ENCODE assay signal across 8 mouse cellular contexts in genomic region chr9:108296453-108297355, GRCm38 (mm10). TPM values are rescaled to one million over a fixed set of nuclear protein-coding genes. Genes with fewer than 3 reads are reported as not detected.
A peak's percentile ranks its signal among the peaks of the same experiment; 100 is the strongest.
DNase-seq lines count a peak whose midpoint lies in the region; ATAC-seq and TF ChIP-seq lines count a peak whose summit lies in the region.

Gene Amt (plus strand): TSS chr9:108296853.

- peak; percentile 18 for DNase-seq in adrenal gland, postnatal 10 days
- no peak for DNase-seq in adrenal gland, adult (ENCODE audit: inconsistent age in 2 of 2, low spot score in 1 of 2)
- DNase-seq in ES-E14 (ENCODE audit: low read depth, low spot score): peak; percentile 98
- DNase-seq in kidney, adult 2 months: peak; percentile 96
- DNase-seq in liver, adult 2 months (ENCODE audit: extremely low read depth, low read depth, low spot score): peak; percentile 93
- DNase-seq in gastrocnemius, postnatal 10 days: no peak

- 20% methylated on average over 18 of the region's 18 CpGs for WGBS in embryonic facial prominence, embryonic 15.5 days
- 23% methylated on average over 18 of the region's 18 CpGs for WGBS in kidney, adult 2 months
- 16% methylated on average over 18 of the region's 18 CpGs for WGBS in liver, adult 2 months
- 20% methylated on average over 18 of the region's 18 CpGs for WGBS in neural tube, embryonic 14.5 days

- no peak for TF ChIP-seq CTCF in kidney, adult 2 months (conservative IDR thresholded peaks at IDR 0.05; ENCODE audit: insufficient read depth, insufficient read length, low read depth, low read length)
- TF ChIP-seq CTCF in liver, adult 2 months (IDR thresholded peaks at IDR 0.05; ENCODE audit: low read depth, low read length): no peak

- peak within 1 kb of the TSS; percentile 67 for H3K9ac ChIP-seq in ES-E14 (ENCODE audit: insufficient read depth, low read depth, low read length, poor library complexity, severe bottlenecking)
- no peak within 1 kb of the TSS for H3K9ac ChIP-seq in embryonic facial prominence, embryonic 15.5 days
- peak within 1 kb of the TSS; percentile 57 for H3K9ac ChIP-seq in liver, adult 2 months (ENCODE audit: low read depth, low read length)
- no peak within 1 kb of the TSS for H3K9ac ChIP-seq in neural tube, embryonic 14.5 days (replicated peaks; ENCODE audit: low read depth, low read length)

- H3K79me2 ChIP-seq in liver, adult 2 months (ENCODE audit: control insufficient read depth, insufficient read depth, low read length): peaks cover 7% of the 10 kb centered on the region; the same call in 1 of the 2 replicates

- peaks cover 15% of the 10 kb centered on the region for H3K36me3 ChIP-seq in ES-E14 (ENCODE audit: control insufficient read depth, insufficient read depth, low read length, poor library complexity, severe bottlenecking)
- peaks cover 25% of the 10 kb centered on the region for H3K36me3 ChIP-seq in embryonic facial prominence, embryonic 15.5 days
- no peaks in the 10 kb centered on the region for H3K36me3 ChIP-seq in kidney, adult 2 months (ENCODE audit: control insufficient read depth, insufficient read depth, low read length)
- 0 out of 2 replicates have a peak, but pooled peaks cover 2% of the 10 kb centered on the region for H3K36me3 ChIP-seq in liver, adult 2 months (ENCODE audit: control insufficient read depth, insufficient read depth, low read length)
- H3K36me3 ChIP-seq in neural tube, embryonic 14.5 days (ENCODE audit: control insufficient read depth, insufficient read depth, low read length): peaks cover 32% of the 10 kb centered on the region

- no peak for ATAC-seq in embryonic facial prominence, embryonic 15.5 days (ENCODE audit: insufficient number of reproducible peaks, low FRiP score, low TSS enrichment, low read depth)
- ATAC-seq in neural tube, embryonic 14.5 days (ENCODE audit: low read depth): peak; percentile 42; the same call in 1 of the 2 replicates

- H3K9me3 ChIP-seq in ES-E14 (ENCODE audit: control insufficient read depth, insufficient read depth, low read depth, low read length): no peaks in the 10 kb centered on the region
- no peaks in the 10 kb centered on the region for H3K9me3 ChIP-seq in embryonic facial prominence, embryonic 15.5 days (replicated peaks)
- no peaks in the 10 kb centered on the region for H3K9me3 ChIP-seq in neural tube, embryonic 14.5 days (ENCODE audit: control insufficient read depth, low read length)

- no peaks in the 10 kb centered on the region for H3K27me3 ChIP-seq in embryonic facial prominence, embryonic 15.5 days
- no peaks in the 10 kb centered on the region for H3K27me3 ChIP-seq in kidney, adult 2 months (replicated peaks; ENCODE audit: control insufficient read depth, insufficient read depth, low read length)
- H3K27me3 ChIP-seq in liver, adult 2 months (ENCODE audit: control insufficient read depth, insufficient read depth, low read length): no peaks in the 10 kb centered on the region
- no peaks in the 10 kb centered on the region for H3K27me3 ChIP-seq in neural tube, embryonic 14.5 days (ENCODE audit: control insufficient read depth, insufficient read depth, low read length)

- in situ Hi-C loops in ES-E14 (cut with MboI; ENCODE audit: low sequenced_read_pairs in 2 of 2, unreplicated experiment in 2 of 2): no loop called here

- no peak for TF ChIP-seq POLR2A in kidney, adult 2 months (IDR thresholded peaks at IDR 0.05; ENCODE audit: low read depth, low read length)
- TF ChIP-seq POLR2A in liver, adult 2 months (IDR thresholded peaks at IDR 0.05; ENCODE audit: extremely low read depth, insufficient read depth, low read length): 0 out of 2 replicates have a peak, but pooled peaks have one; percentile 8

- peak within 1 kb of the TSS; percentile 58 to 76 for H3K4me3 ChIP-seq in ES-E14 (ENCODE audit: insufficient read depth in 1 of 2, low read depth in 1 of 2, low read length in 2 of 2, poor library complexity in 1 of 2, severe bottlenecking in 1 of 2)
- peak within 1 kb of the TSS; percentile 10; the same call in 1 of the 2 replicates for H3K4me3 ChIP-seq in embryonic facial prominence, embryonic 15.5 days (replicated peaks)
- H3K4me3 ChIP-seq in kidney, adult 2 months (ENCODE audit: insufficient read depth, low read depth, low read length): peak within 1 kb of the TSS; percentile 47
- peak within 1 kb of the TSS; percentile 47 for H3K4me3 ChIP-seq in liver, adult 2 months (ENCODE audit: insufficient read depth, low read depth, low read length)
- peak within 1 kb of the TSS; percentile 20; the same call in 1 of the 2 replicates for H3K4me3 ChIP-seq in neural tube, embryonic 14.5 days (ENCODE audit: low read depth, low read length)

- H3K4me2 ChIP-seq in embryonic facial prominence, embryonic 15.5 days (replicated peaks): peak within 1 kb of the TSS; percentile 24
- peak within 1 kb of the TSS; percentile 30 for H3K4me2 ChIP-seq in neural tube, embryonic 14.5 days (ENCODE audit: low read depth, low read length)

- H3K27ac ChIP-seq in ES-E14 (ENCODE audit: insufficient read depth, low read depth, low read length, poor library complexity, severe bottlenecking): peak within 1 kb of the TSS; percentile 66; the same call in 1 of the 2 replicates
- H3K27ac ChIP-seq in embryonic facial prominence, embryonic 15.5 days (replicated peaks): no peak within 1 kb of the TSS
- H3K27ac ChIP-seq in kidney, adult 2 months (ENCODE audit: insufficient read depth, low read depth, low read length): peak within 1 kb of the TSS; percentile 47
- H3K27ac ChIP-seq in liver, adult 2 months (replicated peaks; ENCODE audit: insufficient read depth, low read depth, low read length): peak within 1 kb of the TSS; percentile 89
- no peak within 1 kb of the TSS for H3K27ac ChIP-seq in neural tube, embryonic 14.5 days (ENCODE audit: low read depth, low read length)

- H3K4me1 ChIP-seq in ES-E14 (ENCODE audit: control insufficient read depth in 2 of 2, insufficient read depth in 2 of 2, low read length in 2 of 2, poor library complexity in 1 of 2): peaks cover 0 to 10% of the 10 kb centered on the region in 2 experiments; a peak in 1 of 4 replicates
- 0 out of 2 replicates have a peak, but pooled peaks cover 7% of the 10 kb centered on the region for H3K4me1 ChIP-seq in embryonic facial prominence, embryonic 15.5 days
- peaks cover 17% of the 10 kb centered on the region for H3K4me1 ChIP-seq in kidney, adult 2 months (ENCODE audit: control insufficient read depth, insufficient read depth, low read length)
- H3K4me1 ChIP-seq in liver, adult 2 months (ENCODE audit: control insufficient read depth, insufficient read depth, low read length): peaks cover 19% of the 10 kb centered on the region
- peaks cover 3% of the 10 kb centered on the region; the same call in 1 of the 2 replicates for H3K4me1 ChIP-seq in neural tube, embryonic 14.5 days (ENCODE audit: control insufficient read depth, insufficient read depth, low read length)

TF ChIP-seq in ES-E14, 5 proteins besides CTCF, POLR2A, EP300 and RAD21:
- TF ChIP-seq CHD2 (IDR thresholded peaks at IDR 0.05; ENCODE audit: low read depth, low read length): no peak
- TF ChIP-seq ZC3H11A (IDR thresholded peaks at IDR 0.05; ENCODE audit: borderline replicate concordance, low read depth, low read length): no peak
- peak; percentile 94 for TF ChIP-seq HCFC1 (IDR thresholded peaks at IDR 0.05; ENCODE audit: borderline replicate concordance, insufficient read depth, low read length)

RNA-seq across cellular contexts. Expression of gene Amt, which starts in this region (rescaled TPM):
- total RNA-seq in adrenal gland, postnatal 10 days (2021): 10 to 100 TPM in 1 of 2 experiments, 1 to 10 TPM in 1; 9.3 to 14.7 TPM
- 63.9 and 77.9 TPM in 2 replicates for total RNA-seq in ES-E14 (2012; rRNA removed)
- 10.8 and 11.2 TPM in 2 replicates for polyA plus RNA-seq in embryonic facial prominence, embryonic 15.5 days (2015; fragmentation: Nextera tagmentation; extraction: Ambion mirVana)
- 77.5 and 84.2 TPM in 2 replicates for polyA plus RNA-seq in kidney, adult 2 months (2012; rRNA removed)
- 65.5 and 66.6 TPM in 2 replicates for total RNA-seq in liver, adult 2 months (2014; rRNA removed)
- 45.8 and 54.5 TPM in 2 replicates for polyA plus RNA-seq in liver, adult 2 months (2012; rRNA removed)
- 24.7 and 27.9 TPM in 2 replicates for polyA plus RNA-seq in neural tube, embryonic 14.5 days (2014; fragmentation: Nextera tagmentation; extraction: Ambion mirVana)
- 1 to 10 TPM in 1 of 2 experiments, under 1 TPM in 1; 0.82 to 2.4 TPM for total RNA-seq in gastrocnemius, postnatal 10 days (2021)

Comparison
In these comparisons a context has a peak if more than half of its experiments do, and no peak if none do; other contexts are left out.
1. DNase-seq: peak in adrenal gland, postnatal 10 days (single experiment), ES-E14 (single experiment), kidney, adult 2 months (single experiment) and liver, adult 2 months (single experiment); none in adrenal gland, adult (0 of 2) and gastrocnemius, postnatal 10 days (single experiment).
2. H3K27ac ChIP-seq: peak in ES-E14 (single experiment), kidney, adult 2 months (single experiment) and liver, adult 2 months (single experiment); none in embryonic facial prominence, embryonic 15.5 days (single experiment) and neural tube, embryonic 14.5 days (single experiment).
3. H3K4me3 ChIP-seq: peak in every context shown above with its lines; median percentile 67 in ES-E14; 47 in kidney, adult 2 months; 47 in liver, adult 2 months; 20 in neural tube, embryonic 14.5 days; 10 in embryonic facial prominence, embryonic 15.5 days.
4. H3K9ac ChIP-seq: peak in ES-E14 (single experiment) and liver, adult 2 months (single experiment); none in embryonic facial prominence, embryonic 15.5 days (single experiment) and neural tube, embryonic 14.5 days (single experiment).